Mouse (Mus musculus): ENCODE measurements at regions not wholly inside any gene's neighbourhood (a gene's known extent, or its start where the extent isn't known, plus 50 kb on each side); places are given as distances from the start of the nearest gene placed in this dataset.
A peak's percentile ranks its signal among the peaks of the same experiment; 100 is the strongest.
"Not testable (repeated sequence)": the region's sequence is repeated elsewhere in the genome, so short reads cannot be mapped to it uniquely, and the experiment has no call there.

GRCm38 (mm10) chr14:46591753-46592359, 168.5 kb upstream of the Cdkn3 start:
- DNase-seq (ENCODE audit: low read depth) = no peak

GRCm38 (mm10) chr14:46591211-46591610, 169.1 kb upstream of the Cdkn3 start:
- no peak for DNase-seq (ENCODE audit: low read depth)

GRCm38 (mm10) chr14:46586093-46586492, 174.2 kb upstream of the Cdkn3 start:
- DNase-seq (ENCODE audit: low read depth) = no peak

- peak; percentile 55 for DNase-seq (ENCODE audit: low read depth)
Observed at GRCm38 (mm10) chr14:46578051-46579000, 182.0 kb upstream of the Cdkn3 start.

- no peak for DNase-seq (ENCODE audit: low read depth)
Observed at GRCm38 (mm10) chr14:46575889-46576288, 184.5 kb upstream of the Cdkn3 start.

GRCm38 (mm10) chr14:46575414-46575813, 184.9 kb upstream of the Cdkn3 start:
- DNase-seq (ENCODE audit: low read depth) = no peak

- no peak for DNase-seq (ENCODE audit: low read depth)
Observed at GRCm38 (mm10) chr14:46573401-46573800, 182.9 kb upstream of the Bmp4 start.

- DNase-seq (ENCODE audit: low read depth) = not testable (repeated sequence)
Observed at GRCm38 (mm10) chr14:46572972-46573371, 182.5 kb upstream of the Bmp4 start.

- no peak for DNase-seq (ENCODE audit: low read depth)
Observed at GRCm38 (mm10) chr14:46571841-46572240, 181.4 kb upstream of the Bmp4 start.

- no peak for DNase-seq (ENCODE audit: low read depth)
Observed at GRCm38 (mm10) chr14:46569273-46569672, 178.8 kb upstream of the Bmp4 start.

GRCm38 (mm10) chr14:46567411-46567780, 176.9 kb upstream of the Bmp4 start:
- DNase-seq (ENCODE audit: low read depth) = no peak

GRCm38 (mm10) chr14:46566681-46567410, 176.4 kb upstream of the Bmp4 start:
- DNase-seq (ENCODE audit: low read depth) = no peak

- peak; percentile 45 for DNase-seq (ENCODE audit: low read depth)
Observed at GRCm38 (mm10) chr14:46564998-46565397, 174.5 kb upstream of the Bmp4 start.

- peak; percentile 20 for DNase-seq (ENCODE audit: low read depth)
Observed at GRCm38 (mm10) chr14:46562016-46562415, 171.5 kb upstream of the Bmp4 start.

GRCm38 (mm10) chr14:46553239-46553638, 162.8 kb upstream of the Bmp4 start:
- DNase-seq (ENCODE audit: low read depth) = no peak

- DNase-seq (ENCODE audit: low read depth) = no peak
Observed at GRCm38 (mm10) chr14:46546146-46546545, 155.7 kb upstream of the Bmp4 start.

GRCm38 (mm10) chr14:46539466-46540187, 149.2 kb upstream of the Bmp4 start:
- peak; percentile 52 for DNase-seq (ENCODE audit: low read depth)

- DNase-seq (ENCODE audit: low read depth) = no peak
Observed at GRCm38 (mm10) chr14:46536002-46536762, 145.7 kb upstream of the Bmp4 start.

- no peak for DNase-seq (ENCODE audit: low read depth)
Observed at GRCm38 (mm10) chr14:46532697-46533096, 142.2 kb upstream of the Bmp4 start.

- no peak for DNase-seq (ENCODE audit: low read depth)
Observed at GRCm38 (mm10) chr14:46530452-46530851, 140.0 kb upstream of the Bmp4 start.

- no peak for DNase-seq (ENCODE audit: low read depth)
Observed at GRCm38 (mm10) chr14:46529086-46529715, 138.7 kb upstream of the Bmp4 start.
